Mouse (Mus musculus): ENCODE results near the gene 4632433K11Rik.

GRCm38 (mm10) chr7:5058631-5059030 lies 24.7 kb downstream of the 4632433K11Rik start:
- no peak for TF ChIP-seq HCFC1 (IDR thresholded peaks at IDR 0.05; ENCODE audit: borderline replicate concordance, insufficient read depth, low read length)
- no peak for TF ChIP-seq MAFK (IDR thresholded peaks at IDR 0.05; ENCODE audit: insufficient read depth, low read depth, low read length)
- TF ChIP-seq ZNF384 (IDR thresholded peaks at IDR 0.05; ENCODE audit: low read depth, low read length) = no peak

Data from ES-E14 (cell line).